Mouse (Mus musculus) bone marrow, adult 2 months (tissue): Measurements from ENCODE around the gene Vwa1. TPM values are rescaled to one million over a fixed set of nuclear protein-coding genes. Genes with fewer than 3 reads are reported as not detected.

Source experiments
- H3K27ac ChIP-seq: fragments of 200-500 bp; 2 replicates; pipeline ENCODE4 v1.5.1; 2012; ENCODE audit warnings: low read depth, mild to moderate bottlenecking, control low read depth, inconsistent platforms, low read length; ENCODE audit not compliant: control insufficient read depth, poor library complexity, insufficient read depth
- H3K4me1 ChIP-seq: fragments of 200-500 bp; 2 replicates; pipeline ENCODE4 v1.6.1; 2011; ENCODE audit warnings: low read length; ENCODE audit not compliant: control insufficient read depth, insufficient read depth
- H3K4me3 ChIP-seq: fragments of 200-500 bp; replicated peaks from 2 replicates; pipeline ENCODE3; 2011; ENCODE audit warnings: mild to moderate bottlenecking, low read depth, low read length, control low read depth; ENCODE audit not compliant: control insufficient read depth
- CTCF ChIP-seq: fragments of 200-500 bp; IDR thresholded peaks from 2 replicates; pipeline ENCODE4 v1.5.1; 2011; ENCODE audit warnings: low read length, control low read depth; ENCODE audit not compliant: control insufficient read depth, insufficient read depth
- POLR2A ChIP-seq: fragments of 200-500 bp; IDR thresholded peaks from 2 replicates; pipeline ENCODE4 v1.6.1; 2011; ENCODE audit warnings: low read depth, mild to moderate bottlenecking, control low read depth, low read length, borderline replicate concordance; ENCODE audit not compliant: control insufficient read depth
- WGBS: fragments of 180-500 bp; shearing (Covaris S2); methylation state at CpG from one replicate; pipeline ENCODE4 v1.1.7; 2018; 5-methylcytosine and 5-hydroxymethylcytosine counted together
- polyA plus RNA-seq: library from polyadenylated mRNA; stranded (reverse); fragments of >200 nt; gene quantifications from 2 replicates; pipeline ENCODE4 v1.2.4, GENCODE M21; 2011; ENCODE audit warnings: low replicate concordance; ENCODE audit not compliant: missing spikeins, insufficient read depth, insufficient read length

Gene Vwa1
- polyA plus RNA-seq = 0.97 TPM in 1 of 2 replicates, not detected in the other

GRCm38 (mm10) chr4:155774280-155774754, at the start of gene Vwa1:
TSS of gene Vwa1 (minus strand) at chr4:155774698.
- WGBS = 1% methylated on average over 35 of the region's 35 CpGs
- Histone ChIP-seq H3K4me1 (peaks cover 6% of the 10 kb centered on the region), H3K4me3 (peak within 1 kb of the TSS; percentile 40), H3K27ac (no peak within 1 kb of the TSS)
- no peak for TF ChIP-seq CTCF
- TF ChIP-seq POLR2A = peak; percentile 29; the same call in 1 of the 2 replicates

GRCm38 (mm10) chr4:155823443-155823842, 48.9 kb upstream of the Vwa1 start:
- WGBS = 93% methylated on average over 16 of the region's 16 CpGs

GRCm38 (mm10) chr4:155821025-155821424, 46.5 kb upstream of the Vwa1 start:
- Histone ChIP-seq H3K4me3 (no peak overlapping the region), H3K4me1 (no peaks in the 10 kb centered on the region), H3K27ac (no peak overlapping the region)
- TF ChIP-seq POLR2A (no peak), CTCF (no peak)
- WGBS = 76% methylated on average over 7 of the region's 7 CpGs

More at GRCm38 (mm10) chr4:155823443-155823842, 48.9 kb upstream of the Vwa1 start:
- TF ChIP-seq CTCF (no peak), POLR2A (no peak)
- H3K4me3 ChIP-seq = no peak overlapping the region
- H3K4me1 ChIP-seq = no peaks in the 10 kb centered on the region
- H3K27ac ChIP-seq = no peak overlapping the region

GRCm38 (mm10) chr4:155817533-155817932, 43.0 kb upstream of the Vwa1 start:
- WGBS = 83% methylated on average over 4 of the region's 4 CpGs
- TF ChIP-seq CTCF (no peak), POLR2A (no peak)
- H3K4me1 ChIP-seq = peaks cover 2% of the 10 kb centered on the region
- H3K4me3 ChIP-seq = no peak overlapping the region
- H3K27ac ChIP-seq = no peak overlapping the region

- Histone ChIP-seq H3K27ac (peak overlapping the region; percentile 84), H3K4me3 (peak overlapping the region; percentile 73), H3K4me1 (peaks cover 2% of the 10 kb centered on the region)
- WGBS = under 1% methylated on average over 49 of the region's 49 CpGs
- TF ChIP-seq POLR2A (no peak), CTCF (no peak)
Observed at GRCm38 (mm10) chr4:155812665-155813181, 38.2 kb upstream of the Vwa1 start.

GRCm38 (mm10) chr4:155811929-155812664, 37.6 kb upstream of the Vwa1 start, which contains the start of gene Ccnl2:
TSS of gene Ccnl2 (plus strand) at chr4:155812489.
- TF ChIP-seq POLR2A = peak; percentile 74; the same call in 1 of the 2 replicates
- TF ChIP-seq CTCF = no peak
- Histone ChIP-seq H3K4me1 (peaks cover 2% of the 10 kb centered on the region), H3K4me3 (peak within 1 kb of the TSS; percentile 81), H3K27ac (peak within 1 kb of the TSS; percentile 84)
- under 1% methylated on average over 60 of the region's 60 CpGs for WGBS

GRCm38 (mm10) chr4:155807841-155808240, 33.3 kb upstream of the Vwa1 start:
- no peak for TF ChIP-seq CTCF
- TF ChIP-seq POLR2A = no peak
- H3K4me3 ChIP-seq = no peak overlapping the region
- H3K27ac ChIP-seq = no peak overlapping the region
- whole genome bisulfite sequencing = 87% methylated on average over 3 of the region's 3 CpGs
- H3K4me1 ChIP-seq = peaks cover under 1% of the 10 kb centered on the region; the same call in 1 of the 2 replicates

- TF ChIP-seq CTCF (no peak), POLR2A (peak; percentile 83; the same call in 1 of the 2 replicates)
- under 1% methylated on average over 58 of the region's 58 CpGs for WGBS
- peaks cover 3% of the 10 kb centered on the region; the same call in 1 of the 2 replicates for H3K4me1 ChIP-seq
Observed at GRCm38 (mm10) chr4:155803340-155804041, 29.0 kb upstream of the Vwa1 start.

More at GRCm38 (mm10) chr4:155803340-155804041, 29.0 kb upstream of the Vwa1 start:
- H3K4me3 ChIP-seq = peak overlapping the region; percentile 97
- peak overlapping the region; percentile 88 for H3K27ac ChIP-seq
